Mouse (Mus musculus) CD4-positive, CD25-positive, alpha-beta regulatory T cell, adult 4 months (primary cell): ENCODE data around the gene Taf5l. TPM values are rescaled to one million over a fixed set of nuclear protein-coding genes. Genes with fewer than 3 reads are reported as not detected.
"Not testable (repeated sequence)": the region's sequence is repeated elsewhere in the genome, so short reads cannot be mapped to it uniquely, and the experiment has no call there.

Source experiments
- ATAC-seq: one replicate; pipeline ENCODE4 v1.8.0; 2017
- polyA plus RNA-seq, 2 experiments: library from polyadenylated mRNA; unstranded; fragments of 100-300 nt; shearing (Covaris generic); gene quantifications; one replicate each; pipeline ENCODE4 v1.2.1; 2017

Taf5l gene
- 10 to 100 TPM; 12.3 to 13.2 TPM for polyA plus RNA-seq

DNA sequence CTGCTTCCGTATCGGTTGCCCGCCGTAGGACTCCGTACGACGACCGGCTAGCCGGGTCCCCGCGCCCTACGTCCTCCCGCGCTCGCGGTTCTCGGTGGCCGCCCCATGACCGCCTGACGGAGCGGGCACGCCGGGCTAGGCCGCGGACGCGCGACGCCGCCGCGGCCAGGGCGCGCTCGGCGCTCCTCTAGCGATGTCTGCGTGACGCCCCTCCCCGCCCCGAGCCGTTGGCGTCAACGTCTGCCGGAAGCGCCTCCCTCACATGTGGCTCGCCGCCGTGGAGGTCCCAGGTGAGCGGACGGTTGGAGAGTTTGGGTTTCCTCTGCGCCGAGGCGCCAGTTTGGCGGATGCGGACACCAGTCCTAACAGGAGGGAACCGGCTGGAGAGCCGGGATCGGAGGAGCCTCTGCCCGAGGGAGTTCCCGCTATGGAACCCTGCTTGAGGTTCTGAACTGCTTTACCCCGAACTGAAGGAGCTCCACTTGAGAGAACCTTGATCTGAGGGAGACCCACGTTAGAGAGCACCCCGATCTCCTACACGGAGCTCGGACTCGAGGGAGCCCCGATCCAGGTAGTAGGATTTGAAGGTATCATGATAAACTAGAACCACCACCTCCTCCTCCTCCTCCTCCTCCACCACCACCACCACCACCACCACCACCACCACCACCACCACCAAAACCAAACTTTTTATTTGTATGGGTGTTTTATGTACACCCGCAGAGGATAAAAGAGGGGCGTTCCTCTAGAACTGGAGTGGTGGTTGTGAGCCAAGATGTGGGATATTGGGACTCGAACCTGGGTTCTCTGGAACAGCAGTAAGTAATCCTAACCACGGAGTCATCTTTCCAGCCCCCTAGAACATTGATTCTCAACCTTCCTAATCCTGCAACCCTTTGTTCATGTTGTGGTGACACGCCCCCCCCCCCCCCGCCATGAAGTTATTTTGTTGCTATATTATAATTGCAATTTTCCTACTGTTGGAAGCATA lies at the start of gene Taf5l, which contains the start of gene Urb2:
Gene Taf5l (minus strand): TSS at position 161 of the 991 bp plus-strand sequence.
Gene Urb2 (plus strand): TSS at position 272 of the 991 bp plus-strand sequence.
- peak; percentile 90 for ATAC-seq

DNA sequence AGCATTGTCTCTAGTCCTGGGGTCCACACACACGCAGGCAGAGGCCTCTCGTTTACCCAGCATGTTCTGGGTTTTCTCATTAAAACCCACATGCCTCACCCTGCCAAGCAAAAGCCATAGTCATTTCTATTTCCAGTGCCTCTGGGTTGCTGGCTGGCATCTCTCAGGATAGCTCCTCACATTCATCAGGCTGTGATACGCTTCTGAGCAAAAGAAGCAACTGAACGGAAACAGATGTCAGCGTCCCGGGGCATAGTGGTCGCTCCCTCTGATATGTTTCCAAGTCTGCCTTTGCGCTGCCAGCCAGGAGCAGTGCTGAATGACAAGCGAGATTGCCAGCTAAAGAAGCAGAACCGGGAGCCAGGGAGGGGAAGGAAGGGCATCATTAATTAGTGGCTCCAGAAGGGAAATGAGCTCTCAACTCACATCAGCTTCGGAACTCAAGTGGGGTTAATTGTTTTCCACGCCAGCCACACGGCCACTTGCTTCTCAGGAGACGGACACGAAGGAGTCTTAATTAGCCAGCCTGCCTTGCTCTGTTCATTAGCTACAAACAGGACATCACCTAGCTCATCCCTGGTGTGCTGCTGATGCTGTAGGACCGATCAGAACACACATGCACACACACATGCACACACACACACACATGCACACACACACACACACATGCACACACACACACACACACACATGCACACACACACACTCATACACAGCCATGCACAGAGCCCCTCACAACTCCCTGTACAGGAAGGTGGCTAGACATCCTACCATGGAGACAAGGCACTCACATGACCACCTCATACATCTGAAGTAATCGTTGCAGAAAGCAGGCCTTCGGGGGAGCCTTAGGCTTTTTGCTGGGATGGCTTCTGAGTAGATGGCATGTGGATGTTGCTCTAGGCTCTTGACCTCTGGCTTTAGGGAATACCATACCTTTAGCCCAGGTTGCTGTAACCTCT lies 49.4 kb upstream of the Taf5l start:
- no peak for ATAC-seq

DNA sequence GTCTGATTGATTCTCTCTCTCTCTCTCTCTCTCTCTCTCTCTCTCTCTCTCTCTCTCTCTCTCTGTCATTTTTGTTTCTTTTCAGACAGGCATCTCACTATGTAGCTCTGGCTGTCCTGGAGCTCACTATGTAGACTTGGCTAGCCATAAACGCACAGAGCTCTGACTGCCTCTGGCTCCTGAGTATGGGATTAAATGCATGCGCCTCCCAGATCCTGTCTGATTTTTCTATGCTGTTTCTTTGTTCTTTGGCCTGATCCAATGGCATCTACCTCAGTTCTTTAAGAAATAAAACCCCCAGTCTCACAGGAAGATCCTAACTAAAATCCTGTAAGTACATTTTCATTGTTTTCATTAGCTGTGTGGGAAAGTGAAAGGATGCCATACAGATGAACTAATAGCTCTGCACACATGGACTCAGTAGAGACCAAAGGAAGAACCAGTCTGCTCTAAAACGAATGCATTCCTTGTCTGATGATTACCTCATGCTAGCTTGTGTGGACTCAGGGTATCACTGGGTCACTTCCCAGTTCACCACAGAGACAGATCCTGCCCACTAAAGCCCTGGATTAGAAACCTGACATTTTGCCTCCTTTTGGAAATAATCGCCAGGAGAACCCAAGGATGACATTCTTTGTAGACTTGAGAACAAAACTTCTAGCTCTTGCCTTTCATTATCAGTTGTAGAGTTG lies 46.0 kb upstream of the Taf5l start:
- no peak for ATAC-seq

DNA sequence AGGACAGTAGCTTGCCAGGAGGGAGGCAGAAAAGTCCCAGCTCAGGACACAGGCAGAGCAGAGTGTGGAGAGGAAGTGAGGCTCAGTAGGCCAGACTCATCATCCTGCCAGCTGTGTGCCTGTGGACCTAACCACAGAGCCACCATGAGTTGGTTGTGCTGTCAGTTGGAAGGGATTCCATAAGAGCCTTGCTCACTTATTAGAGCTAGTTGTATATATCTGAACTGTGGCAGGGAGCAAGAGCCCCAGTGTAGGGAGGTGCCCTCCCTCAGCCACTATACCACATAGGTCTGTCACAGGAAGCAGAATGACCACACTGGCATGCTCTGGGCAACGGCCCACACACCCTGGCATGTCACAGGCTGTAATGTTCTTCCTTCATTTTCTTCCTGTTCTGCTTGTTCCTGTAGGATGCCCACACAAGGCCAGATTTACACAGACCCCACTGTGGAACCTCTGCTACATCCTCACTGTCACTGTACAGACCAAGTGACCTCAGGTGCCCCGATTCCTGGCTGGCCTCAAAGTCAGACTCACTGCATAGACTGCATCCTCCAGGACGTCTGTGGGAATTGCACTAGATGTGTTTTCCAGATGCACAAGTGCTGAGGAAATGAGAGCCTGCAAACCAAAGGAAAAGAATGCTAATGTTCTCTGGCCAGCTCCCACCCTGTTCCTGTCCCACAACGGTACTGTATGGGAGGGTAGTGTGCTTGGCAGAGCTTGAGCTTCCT lies 45.3 kb upstream of the Taf5l start:
- ATAC-seq: no peak

DNA sequence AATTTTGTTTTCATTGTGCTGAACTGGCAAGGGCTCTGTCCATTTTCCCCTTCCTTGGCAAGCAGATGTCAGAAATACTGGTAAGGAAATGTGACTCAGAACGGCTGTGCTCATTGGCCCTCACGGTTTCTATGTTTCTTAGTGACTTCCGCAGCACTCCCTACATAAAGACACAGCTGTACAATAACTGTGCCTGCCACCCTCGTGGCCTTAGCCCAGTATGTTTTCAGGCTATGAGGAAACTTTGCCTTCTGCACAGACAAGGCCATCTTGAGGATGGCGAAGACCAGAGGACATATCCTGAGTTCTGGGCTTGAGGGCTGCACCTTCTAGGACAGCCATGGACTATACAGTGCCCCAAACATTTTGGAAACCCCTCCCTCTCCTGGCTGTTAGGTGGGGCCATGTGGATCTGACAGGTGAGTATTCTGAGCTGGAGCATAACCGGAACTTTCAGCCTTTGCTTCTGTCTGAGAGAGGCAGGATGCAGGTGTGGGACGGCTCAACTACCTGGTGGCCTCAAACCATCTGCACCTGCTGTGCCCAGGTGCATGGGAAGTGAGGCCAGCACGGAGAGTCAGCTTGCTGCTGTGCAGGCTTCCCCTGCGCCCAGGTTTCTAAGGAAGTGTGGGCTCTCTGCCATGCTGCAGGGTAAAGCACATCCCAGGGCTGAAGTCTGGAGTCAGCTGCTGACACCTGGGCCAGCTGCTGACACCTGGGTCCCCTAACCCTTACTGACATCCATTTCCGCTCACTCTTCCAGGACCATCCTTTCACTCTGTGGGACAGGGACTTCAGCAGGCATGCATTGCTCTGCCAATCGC lies 35.8 kb upstream of the Taf5l start:
- ATAC-seq: no peak

DNA sequence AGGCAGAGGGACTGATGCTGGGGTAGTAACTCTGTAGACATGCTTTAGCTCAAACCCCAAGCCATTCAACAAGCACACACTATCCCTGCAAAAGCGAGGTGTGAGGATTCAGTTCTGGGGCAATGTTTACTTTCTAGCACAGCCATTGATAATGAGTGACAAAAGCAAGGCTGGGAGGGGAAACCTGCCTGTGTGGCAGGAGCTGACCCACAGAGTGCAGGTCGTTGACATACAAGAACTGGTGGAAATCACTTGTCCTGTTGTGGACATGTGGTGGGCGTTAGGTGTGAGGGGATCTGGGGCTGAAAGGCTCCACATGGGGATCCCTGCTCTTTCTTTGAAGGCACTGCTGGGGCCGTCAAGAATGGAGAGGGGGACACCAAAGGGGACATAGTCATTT lies 31.4 kb upstream of the Taf5l start:
- no peak for ATAC-seq

DNA sequence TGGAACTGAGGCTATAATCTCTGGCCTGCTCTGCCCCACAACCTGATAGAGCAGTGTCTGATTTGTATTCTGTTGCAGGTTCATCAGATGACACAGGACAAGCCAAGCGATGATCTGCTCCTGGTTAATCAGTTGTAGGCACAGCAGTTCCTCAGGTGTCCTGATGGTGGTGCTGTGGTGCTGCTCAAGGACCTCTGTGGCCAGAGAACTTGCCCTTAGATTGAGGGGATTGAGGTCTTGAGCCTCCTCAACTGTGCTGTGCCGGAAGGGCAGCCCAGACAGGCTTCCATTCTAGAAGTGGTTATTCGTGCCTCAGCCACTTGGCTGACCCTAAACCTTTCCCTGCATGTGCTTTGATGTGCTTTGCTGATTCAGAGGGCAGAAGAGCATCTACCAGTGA lies 30.9 kb upstream of the Taf5l start:
- no peak for ATAC-seq

DNA sequence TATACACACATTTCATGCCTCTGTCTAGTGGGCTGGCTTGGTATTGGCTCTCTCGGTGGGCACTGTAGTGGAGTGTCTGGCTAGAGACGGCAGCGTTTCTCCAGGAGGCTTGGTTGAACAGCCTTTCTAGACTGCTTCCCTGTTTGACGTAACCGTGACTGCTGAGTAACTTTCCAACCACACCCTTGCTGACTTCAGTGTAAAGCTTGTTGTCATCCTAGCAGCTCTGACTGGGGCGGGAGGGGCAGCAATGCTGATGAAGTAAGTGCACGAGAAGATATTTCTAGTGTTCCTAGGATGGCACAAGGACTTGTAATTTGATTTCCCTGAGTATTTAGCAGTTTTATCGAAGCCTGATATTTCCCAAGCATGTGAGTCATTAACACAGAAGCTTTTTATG lies 24.7 kb upstream of the Taf5l start:
- ATAC-seq: no peak

DNA sequence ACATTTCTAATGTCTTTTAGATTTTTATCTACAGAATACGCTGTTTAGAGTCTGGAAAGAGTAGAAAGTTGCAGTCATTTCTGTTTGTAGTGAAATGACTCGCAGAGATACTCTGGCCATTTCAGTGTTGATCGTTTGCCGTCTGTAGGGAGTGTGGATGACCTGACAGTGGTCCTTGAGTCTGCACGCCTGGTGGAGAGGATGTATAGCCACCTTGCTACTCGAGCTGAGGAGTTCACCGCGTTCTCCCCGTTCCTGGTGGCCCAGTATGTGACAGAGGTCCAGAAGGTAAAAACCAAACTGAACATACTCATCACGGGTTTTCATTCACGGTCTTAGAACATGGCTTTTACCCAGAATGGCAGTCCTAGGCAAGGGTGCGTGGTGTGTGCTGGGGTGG lies 23.7 kb upstream of the Taf5l start:
- no peak for ATAC-seq

DNA sequence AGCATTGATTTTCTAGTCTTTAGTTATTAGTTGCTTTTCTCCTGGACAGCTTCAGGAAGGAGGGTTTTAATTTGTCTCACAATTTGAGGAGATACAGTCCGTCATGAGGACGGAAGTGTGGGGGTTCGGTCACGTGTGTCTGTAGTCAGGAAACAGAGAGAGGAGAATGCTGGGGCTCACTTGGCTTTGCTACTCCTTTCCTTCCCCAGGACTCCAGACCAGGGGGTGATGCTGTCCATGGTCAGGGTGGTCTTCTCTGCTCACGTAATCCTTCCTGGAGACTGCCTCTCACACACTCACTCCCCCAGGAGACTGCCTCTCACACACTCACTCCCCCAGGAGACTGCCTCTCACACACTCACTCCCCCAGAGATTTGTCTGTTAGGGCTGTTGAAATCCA lies 23.2 kb upstream of the Taf5l start:
- ATAC-seq: no peak

DNA sequence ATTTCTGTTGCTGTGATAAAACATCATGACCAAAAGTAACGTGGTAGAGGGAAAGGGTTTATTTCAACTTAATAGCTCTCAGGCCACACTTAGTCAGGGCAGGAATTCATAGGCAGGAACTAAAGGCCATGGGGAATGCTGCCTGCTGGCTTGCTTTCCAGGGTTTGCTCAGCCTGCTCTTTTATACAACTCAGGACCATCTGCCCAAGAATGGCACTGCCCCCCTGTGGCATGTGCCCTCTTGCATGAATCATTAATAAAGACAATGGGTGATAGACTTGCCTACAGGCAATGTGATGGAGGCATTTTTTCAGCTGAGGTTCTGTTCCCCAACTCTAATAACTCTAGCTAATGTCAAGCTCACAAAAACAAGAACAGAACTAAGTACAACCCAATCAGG lies 21.0 kb upstream of the Taf5l start:
- ATAC-seq: no peak

DNA sequence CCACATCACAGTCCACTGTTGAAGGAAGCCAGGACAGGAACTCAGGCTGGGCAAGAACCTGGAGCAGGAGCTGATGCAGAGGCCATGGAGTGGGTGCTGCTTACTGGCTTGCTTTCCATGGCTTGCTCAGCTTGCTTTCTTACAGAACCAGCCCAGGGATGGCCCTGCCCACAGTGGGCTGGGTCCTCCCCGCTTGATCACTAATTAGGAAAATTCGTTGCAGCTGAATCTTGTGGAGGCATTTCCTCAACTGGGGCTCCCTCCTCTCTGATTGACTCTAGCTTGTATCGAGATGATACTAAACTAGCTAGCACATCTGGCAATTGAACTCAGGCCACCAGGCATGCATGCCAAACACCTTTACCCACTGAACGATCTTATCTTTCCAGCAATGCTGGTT lies 18.2 kb upstream of the Taf5l start:
- no peak for ATAC-seq

DNA sequence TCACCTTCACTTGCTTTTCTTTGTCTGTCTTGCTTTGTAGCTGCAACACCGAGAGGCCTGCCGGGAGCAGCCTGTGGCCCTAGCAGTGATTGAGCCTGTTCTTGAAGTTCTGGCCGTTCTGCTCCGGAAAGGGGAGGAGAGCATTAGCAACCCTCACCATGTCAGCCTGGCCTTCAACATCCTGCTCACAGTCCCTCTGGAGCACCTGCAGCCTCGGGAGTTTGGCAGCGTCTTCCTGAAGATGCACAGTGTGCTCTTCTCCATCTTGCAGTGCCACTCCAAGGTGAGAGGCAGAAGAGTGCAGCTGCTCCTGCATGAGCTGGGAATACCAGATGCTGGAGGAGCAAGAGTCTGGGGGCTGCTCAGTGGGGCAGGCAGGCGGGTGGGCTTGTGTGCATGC lies 16.9 kb upstream of the Taf5l start:
- ATAC-seq: no peak

DNA sequence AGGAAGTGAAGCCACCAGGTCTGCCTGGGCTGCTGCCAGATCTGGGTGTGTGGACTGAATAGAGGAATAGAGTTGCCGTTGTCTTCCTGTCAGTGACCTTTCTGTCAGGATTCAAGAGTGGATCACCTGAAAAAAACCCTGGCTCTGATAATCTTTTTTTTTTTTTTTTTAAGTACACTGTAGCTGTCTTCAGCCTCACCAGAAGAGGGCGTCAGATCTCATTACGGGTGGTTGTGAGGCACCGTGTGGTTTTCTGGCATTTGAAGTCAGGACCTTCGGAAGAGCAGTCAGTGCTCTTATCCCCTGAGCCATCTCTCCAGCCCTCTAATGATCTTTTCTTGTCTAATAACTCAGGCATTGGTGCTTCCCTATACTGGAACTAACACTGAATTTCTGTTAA lies 12.2 kb upstream of the Taf5l start:
- no peak for ATAC-seq

DNA sequence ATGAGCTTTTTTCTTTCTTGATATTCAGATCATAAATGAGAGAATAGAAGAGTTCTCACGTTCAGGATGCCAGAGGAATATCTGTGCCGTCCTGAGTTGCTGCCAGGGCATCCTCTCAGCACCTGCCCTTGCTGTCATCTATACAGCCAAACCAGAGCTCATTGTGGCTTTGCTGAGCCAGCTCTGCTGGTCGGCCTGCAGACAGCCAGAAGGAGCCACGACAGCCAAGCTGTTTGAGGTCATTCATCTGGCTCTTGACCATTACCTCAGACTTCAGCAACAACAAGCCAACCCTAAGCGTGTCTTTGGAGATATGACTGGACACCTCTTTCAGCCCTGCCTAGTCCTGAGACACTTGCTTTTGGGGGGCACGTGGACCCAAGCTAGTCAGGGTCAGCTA lies 6.6 kb upstream of the Taf5l start:
- no peak for ATAC-seq

DNA sequence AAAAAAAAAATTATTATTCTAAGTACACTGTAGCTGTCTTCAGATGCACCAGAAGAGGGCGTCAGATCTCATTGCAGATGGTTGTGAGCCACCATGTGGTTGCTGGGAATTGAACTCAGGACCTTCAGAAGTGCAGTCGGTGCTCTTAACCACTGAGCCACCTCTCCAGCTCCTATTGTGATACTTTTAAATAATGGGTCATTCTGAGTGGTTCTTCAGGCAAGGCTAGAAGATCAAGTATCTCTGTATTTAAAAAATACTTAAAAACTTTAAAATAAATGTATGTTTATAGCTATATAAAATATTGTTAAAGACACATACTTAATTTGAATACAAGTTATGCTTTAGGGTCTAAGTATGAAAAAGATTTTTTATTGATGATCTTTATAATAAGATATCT lies 5.1 kb upstream of the Taf5l start:
- ATAC-seq: not testable (repeated sequence)

DNA sequence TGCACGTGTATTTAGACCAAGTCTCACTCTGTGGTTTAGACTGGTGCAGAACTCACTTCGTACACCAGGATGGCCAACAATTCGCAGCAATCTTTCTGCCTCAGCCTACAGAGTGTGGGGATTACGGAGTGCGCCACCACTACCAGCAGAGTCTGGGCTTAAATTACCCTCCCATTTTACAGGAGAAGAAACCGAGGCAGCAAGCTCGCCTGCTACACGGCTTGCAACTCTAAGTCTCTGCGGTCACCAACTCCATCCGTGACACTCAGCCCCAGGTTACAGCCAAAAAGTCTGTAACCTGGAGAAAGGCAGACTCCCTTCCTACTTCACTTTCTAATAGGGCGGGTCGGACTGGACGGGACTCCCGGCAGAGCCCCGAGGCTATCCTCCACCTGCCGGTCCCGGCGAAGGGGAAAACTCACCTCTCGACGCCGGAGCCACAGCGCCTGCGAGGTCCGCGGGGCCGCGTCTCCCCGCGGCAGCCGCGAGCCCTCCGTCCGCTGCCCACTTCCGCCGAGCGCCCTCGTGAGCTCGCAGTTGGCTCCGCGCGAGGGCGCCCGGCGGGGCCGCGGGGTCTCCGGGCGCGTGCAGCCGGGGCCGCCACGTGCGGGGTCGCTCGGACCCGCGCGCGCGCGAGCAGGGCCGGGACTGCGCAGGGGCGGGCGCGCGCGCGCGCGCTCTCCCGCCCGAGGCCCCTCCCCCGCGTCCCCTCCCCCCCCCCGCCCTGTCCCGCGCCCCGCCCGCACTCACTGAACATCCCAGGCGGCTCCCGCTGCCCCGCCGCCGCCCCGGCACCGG lies 559 bp downstream of the Taf5l start:
- ATAC-seq: peak; percentile 40

DNA sequence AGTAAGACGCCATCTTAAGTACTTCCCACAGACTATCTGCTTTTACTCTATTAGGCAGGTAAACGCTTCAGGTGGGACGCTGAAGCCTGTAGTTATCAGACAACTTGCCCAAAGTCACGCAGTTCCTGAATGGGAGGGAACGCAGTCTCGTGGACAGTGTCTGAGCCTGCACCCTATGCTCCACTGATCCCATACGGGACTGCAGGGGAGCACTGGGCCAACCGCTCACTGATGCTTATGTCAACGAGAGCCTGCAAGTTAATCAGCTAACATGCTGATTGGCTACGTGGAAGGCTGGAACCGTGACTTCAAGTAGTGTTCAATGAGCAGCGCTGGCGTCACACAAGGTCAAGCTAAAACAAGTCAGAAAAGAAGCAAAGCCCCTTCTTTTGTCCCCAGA lies 1.4 kb downstream of the Taf5l start:
- ATAC-seq: no peak

DNA sequence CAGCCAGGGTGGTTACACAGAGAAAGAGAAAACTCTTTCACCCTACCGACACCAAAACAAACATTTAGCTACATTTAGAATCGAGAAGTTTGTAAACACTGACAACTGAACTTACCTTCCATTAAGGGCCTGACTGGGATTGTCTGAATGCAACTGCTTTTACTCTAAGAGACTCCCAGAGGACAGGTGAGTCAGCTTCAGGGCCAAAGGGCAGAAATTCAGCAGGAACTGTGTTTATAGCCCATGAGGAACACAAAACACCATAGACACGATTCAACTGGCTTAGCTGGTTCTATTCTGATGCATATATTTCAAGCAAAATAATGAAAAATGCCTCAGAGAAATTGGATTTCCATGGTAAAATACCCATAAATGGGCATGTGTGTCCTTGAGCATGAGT lies 6.4 kb downstream of the Taf5l start:
- no peak for ATAC-seq

DNA sequence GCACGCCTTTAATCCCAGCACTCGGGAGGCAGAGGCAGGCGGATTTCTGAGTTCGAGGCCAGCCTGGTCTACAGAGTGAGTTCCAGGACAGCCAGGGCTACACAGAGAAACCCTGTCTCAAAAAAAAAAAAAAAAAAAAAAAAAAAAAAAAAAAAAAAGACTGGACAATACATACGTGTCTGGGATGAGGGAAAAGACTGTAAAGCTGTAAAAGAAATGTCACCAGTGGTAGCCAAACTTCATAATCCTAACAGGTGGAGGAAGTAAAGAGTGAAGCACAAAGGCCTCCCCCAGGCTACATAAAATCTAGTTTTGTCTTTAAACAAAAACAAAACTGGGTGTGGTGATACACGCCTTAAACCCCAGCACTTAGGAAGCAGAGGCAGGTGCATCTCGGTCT lies 6.9 kb downstream of the Taf5l start:
- not testable (repeated sequence) for ATAC-seq
